Mouse (Mus musculus) olfactory bulb, adult 2 months (tissue): ENCODE data around the gene Olfr913.

Experiments used
- CTCF ChIP-seq: fragments of 200-500 bp; IDR thresholded peaks from 2 replicates; pipeline ENCODE4 v1.5.1; 2012; ENCODE audit warnings: low read depth, mild to moderate bottlenecking, low read length, moderate library complexity; ENCODE audit not compliant: insufficient read depth
- POLR2A ChIP-seq: fragments of 200-500 bp; IDR thresholded peaks from 2 replicates; pipeline ENCODE4 v1.6.1; 2012; ENCODE audit warnings: mild to moderate bottlenecking, low read depth, low read length, moderate library complexity; ENCODE audit not compliant: insufficient read depth

- TF ChIP-seq POLR2A: no peak
- no peak for TF ChIP-seq CTCF
These were observed 12.2 kb downstream of the Olfr913 start, which contains the start of gene Olfr914 for GRCm38 (mm10) chr9:38604802-38605201.
